Mouse (Mus musculus): Measurements from ENCODE around the gene Apol7e. TPM values are rescaled to one million over a fixed set of nuclear protein-coding genes. Genes with fewer than 3 reads are reported as not detected.

Apol7e gene
- polyA plus RNA-seq, 1 experiment from 2014 or later = 0.13 TPM

DNA sequence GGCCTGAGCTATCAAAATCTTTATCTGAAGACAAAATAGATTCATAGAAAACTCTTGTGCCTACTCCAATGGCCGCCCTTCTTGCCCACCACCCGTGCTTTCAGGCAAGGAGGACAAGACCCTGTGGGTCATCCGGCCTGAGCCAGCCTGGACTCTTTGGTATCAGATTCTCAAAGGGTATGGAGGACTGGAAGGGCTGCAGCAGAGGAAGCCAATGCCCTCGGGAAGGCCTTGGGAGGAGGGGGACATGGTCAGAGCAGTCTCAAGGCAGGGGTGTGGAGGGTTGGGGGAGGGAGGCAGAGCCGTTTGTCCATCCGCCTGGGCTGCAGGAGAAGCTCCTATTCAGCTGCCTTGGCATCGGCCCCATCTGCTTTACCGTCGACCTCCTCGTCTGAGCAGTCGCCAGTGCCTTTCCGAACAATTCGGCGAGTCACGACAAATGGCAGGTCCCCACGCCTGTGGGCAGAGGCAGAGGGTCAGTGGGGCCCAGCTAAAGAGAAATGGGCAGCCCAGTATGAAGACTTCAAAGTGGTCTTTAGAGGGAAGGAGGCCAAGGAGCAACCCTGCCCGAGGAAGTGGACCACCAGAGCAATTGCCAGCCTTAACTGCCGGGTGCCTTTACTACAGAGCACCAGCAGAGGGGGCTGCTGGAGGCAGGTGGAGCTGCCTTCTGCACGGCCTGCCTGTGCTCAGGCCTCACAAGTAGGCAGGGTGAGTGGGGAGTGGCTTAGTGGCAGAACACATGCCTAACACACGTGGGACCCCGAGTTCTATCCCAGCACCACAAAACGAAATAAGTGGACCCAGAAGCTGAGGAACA is 63.1 kb downstream of the Apol7e start:
- no peak overlapping the region for H3K27ac ChIP-seq (ENCODE audit: low read depth, low read length)
- H3K4me2 ChIP-seq = no peak overlapping the region
- 83% methylated on average over 22 of the region's 22 CpGs for WGBS (ENCODE audit: insufficient replicate concordance)
- no peak overlapping the region for H3K9ac ChIP-seq (ENCODE audit: low read depth, low read length)
- no peak for ATAC-seq (replicated peaks; ENCODE audit: insufficient number of reproducible peaks, low FRiP score, low TSS enrichment)
- peaks cover 52% of the 10 kb centered on the region for H3K36me3 ChIP-seq (ENCODE audit: control insufficient read depth, insufficient read depth, low read length)
- H3K4me1 ChIP-seq (ENCODE audit: control insufficient read depth, insufficient read depth, low read length) = no peaks in the 10 kb centered on the region
- no peaks in the 10 kb centered on the region for H3K27me3 ChIP-seq (ENCODE audit: control insufficient read depth, insufficient read depth, low read length)
- H3K4me3 ChIP-seq (ENCODE audit: low read depth, low read length) = no peak overlapping the region
- H3K9me3 ChIP-seq (replicated peaks; ENCODE audit: control insufficient read depth, low read length) = no peaks in the 10 kb centered on the region

DNA sequence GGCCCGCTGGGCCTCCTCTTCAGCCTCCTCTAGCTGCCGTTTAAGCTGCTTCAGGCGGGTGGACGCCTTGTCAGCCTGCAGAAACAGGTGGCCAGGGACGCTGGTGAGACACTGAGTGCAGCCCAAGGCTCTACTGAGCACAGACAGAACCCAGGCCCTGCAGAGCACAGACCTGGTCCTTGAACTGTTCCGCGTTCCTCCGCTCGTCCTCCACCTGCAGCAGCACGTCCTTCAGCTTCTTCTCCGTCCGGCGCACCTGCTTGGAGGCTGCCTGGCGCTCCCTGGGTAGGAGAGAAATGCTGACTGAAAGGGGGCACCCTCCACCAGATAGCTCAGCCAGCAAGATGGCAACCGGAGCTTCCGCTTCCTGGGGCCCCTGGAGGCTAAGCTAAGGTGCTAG is 64.4 kb downstream of the Apol7e start:
- Histone ChIP-seq H3K4me3 (ENCODE audit: low read depth, low read length) (no peak overlapping the region), H3K27me3 (ENCODE audit: control insufficient read depth, insufficient read depth, low read length) (no peaks in the 10 kb centered on the region), H3K36me3 (ENCODE audit: control insufficient read depth, insufficient read depth, low read length) (peaks cover 63% of the 10 kb centered on the region), H3K27ac (ENCODE audit: low read depth, low read length) (no peak overlapping the region), H3K9me3 (replicated peaks; ENCODE audit: control insufficient read depth, low read length) (no peaks in the 10 kb centered on the region), H3K4me1 (ENCODE audit: control insufficient read depth, insufficient read depth, low read length) (no peaks in the 10 kb centered on the region), H3K9ac (ENCODE audit: low read depth, low read length) (no peak overlapping the region), H3K4me2 (no peak overlapping the region)
- WGBS (ENCODE audit: insufficient replicate concordance) = 89% methylated on average over 16 of the region's 16 CpGs
- ATAC-seq (replicated peaks; ENCODE audit: insufficient number of reproducible peaks, low FRiP score, low TSS enrichment) = no peak

DNA sequence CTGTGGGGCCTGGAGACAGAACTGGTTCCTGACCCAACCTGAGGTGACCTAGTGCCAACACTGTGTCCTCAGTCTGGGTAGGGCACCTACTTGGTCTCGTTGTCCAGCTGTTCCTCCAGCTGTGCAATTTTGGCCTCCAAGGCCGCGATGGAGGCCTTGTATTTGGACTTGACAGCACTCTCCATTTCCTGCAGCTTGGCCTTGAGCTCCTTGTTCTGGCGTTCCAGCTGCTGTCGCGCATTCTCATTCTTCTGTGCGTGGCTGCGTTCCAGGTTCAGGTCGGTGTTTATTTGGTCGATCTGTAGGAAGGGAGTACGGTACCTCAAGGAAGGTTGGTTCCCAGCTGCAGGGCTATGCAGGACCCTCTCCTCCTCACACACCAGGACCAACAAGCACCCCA is 65.0 kb downstream of the Apol7e start:
- no peak overlapping the region for H3K9ac ChIP-seq (ENCODE audit: low read depth, low read length)
- H3K27me3 ChIP-seq (ENCODE audit: control insufficient read depth, insufficient read depth, low read length) = no peaks in the 10 kb centered on the region
- WGBS (ENCODE audit: insufficient replicate concordance) = 93% methylated on average over 11 of the region's 11 CpGs
- no peak overlapping the region for H3K4me3 ChIP-seq (ENCODE audit: low read depth, low read length)
- no peaks in the 10 kb centered on the region for H3K4me1 ChIP-seq (ENCODE audit: control insufficient read depth, insufficient read depth, low read length)
- H3K27ac ChIP-seq (ENCODE audit: low read depth, low read length) = no peak overlapping the region
- no peak for ATAC-seq (replicated peaks; ENCODE audit: insufficient number of reproducible peaks, low FRiP score, low TSS enrichment)
- H3K9me3 ChIP-seq (replicated peaks; ENCODE audit: control insufficient read depth, low read length) = no peaks in the 10 kb centered on the region
- H3K4me2 ChIP-seq = no peak overlapping the region
- peaks cover 69% of the 10 kb centered on the region for H3K36me3 ChIP-seq (ENCODE audit: control insufficient read depth, insufficient read depth, low read length)

DNA sequence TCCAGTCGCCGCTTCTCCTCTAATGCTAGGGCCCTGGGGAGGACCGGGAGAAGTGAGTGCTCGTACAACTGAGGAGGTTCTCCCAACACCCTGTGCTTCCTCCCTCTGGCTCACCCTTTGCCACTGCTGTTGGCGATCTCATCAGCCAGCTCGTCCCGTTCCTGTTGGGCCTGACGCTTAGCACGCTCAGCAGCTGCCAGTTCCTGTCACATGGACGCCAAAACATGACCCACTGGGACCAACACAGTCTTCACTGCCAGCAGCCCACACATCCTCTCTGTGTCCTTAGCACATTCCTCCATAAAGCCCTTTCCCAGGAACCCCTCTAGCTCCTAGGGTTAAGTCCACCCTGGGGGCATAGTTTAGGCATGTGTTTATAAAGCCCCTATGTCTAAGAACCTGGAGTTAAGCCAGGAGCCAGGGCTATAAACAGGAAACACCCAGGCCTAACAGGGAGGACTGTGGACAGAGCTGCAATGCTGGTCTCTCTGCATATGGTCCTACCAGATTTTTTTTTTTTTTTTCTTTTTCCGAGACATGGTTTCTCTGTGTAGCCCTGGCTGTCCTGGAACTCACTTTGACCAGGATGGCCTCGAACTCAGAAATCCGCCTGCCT is 65.8 kb downstream of the Apol7e start:
- WGBS (ENCODE audit: insufficient replicate concordance) = 79% methylated on average over 13 of the region's 13 CpGs
- Histone ChIP-seq H3K27ac (ENCODE audit: low read depth, low read length) (no peak overlapping the region), H3K27me3 (ENCODE audit: control insufficient read depth, insufficient read depth, low read length) (no peaks in the 10 kb centered on the region), H3K36me3 (ENCODE audit: control insufficient read depth, insufficient read depth, low read length) (peaks cover 77% of the 10 kb centered on the region), H3K4me1 (ENCODE audit: control insufficient read depth, insufficient read depth, low read length) (no peaks in the 10 kb centered on the region), H3K9ac (ENCODE audit: low read depth, low read length) (no peak overlapping the region), H3K9me3 (replicated peaks; ENCODE audit: control insufficient read depth, low read length) (no peaks in the 10 kb centered on the region), H3K4me3 (ENCODE audit: low read depth, low read length) (no peak overlapping the region), H3K4me2 (no peak overlapping the region)
- no peak for ATAC-seq (replicated peaks; ENCODE audit: insufficient number of reproducible peaks, low FRiP score, low TSS enrichment)

DNA sequence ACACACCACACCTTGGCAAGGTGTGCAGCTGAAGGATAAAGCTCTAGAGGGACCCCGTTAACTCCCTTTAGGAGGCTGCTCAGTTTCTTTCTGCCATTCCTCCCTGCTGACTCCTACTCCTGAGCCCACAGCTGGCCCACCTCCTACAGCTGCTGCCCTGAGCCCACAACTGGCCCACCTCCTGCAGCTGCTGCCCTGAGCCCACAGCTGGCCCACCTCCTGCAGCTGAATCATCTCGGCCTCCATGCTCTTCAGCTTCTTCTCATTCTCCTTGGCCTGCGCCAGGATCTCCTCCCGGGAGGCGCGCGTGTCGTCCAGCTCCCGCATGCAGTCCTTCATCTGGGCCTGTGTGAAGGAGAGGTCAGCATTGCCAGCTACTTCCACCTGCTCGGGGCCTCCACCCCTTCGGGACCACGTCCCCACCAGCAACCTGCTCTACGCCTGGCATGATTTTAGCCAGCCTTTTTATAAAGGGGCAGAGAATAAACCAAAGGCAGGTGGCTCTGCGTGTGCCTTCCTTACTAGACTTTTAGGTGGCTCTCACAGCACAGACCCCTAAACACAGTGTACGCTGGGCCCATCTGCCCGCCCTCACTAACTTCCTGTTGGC is 66.9 kb downstream of the Apol7e start:
- 91% methylated on average over 16 of the region's 16 CpGs for WGBS (ENCODE audit: insufficient replicate concordance)
- no peak overlapping the region for H3K4me2 ChIP-seq

DNA sequence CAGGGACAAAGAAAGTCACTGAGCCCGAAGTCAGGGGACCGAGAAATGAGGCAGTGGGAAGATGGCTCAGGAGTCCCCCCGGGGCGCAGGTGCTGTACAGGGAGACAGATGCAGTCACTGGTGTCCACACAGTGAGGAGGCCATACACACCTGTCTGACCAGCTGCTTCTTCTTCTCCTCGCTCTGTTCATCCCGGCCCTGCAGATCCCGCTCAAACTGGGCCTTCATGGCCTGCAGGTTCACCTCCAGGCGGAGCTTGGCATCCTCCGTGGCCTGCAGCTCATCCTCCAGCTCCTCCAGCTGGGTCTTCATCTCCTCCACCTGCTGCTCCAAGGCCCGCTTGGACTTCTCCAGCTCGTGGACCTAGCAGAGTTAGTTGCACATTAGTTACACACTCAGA is 68.3 kb downstream of the Apol7e start:
- 91% methylated on average over 11 of the region's 11 CpGs for WGBS (ENCODE audit: insufficient replicate concordance)
- no peak overlapping the region for H3K4me2 ChIP-seq
- H3K36me3 ChIP-seq (ENCODE audit: control insufficient read depth, insufficient read depth, low read length) = peaks cover 85% of the 10 kb centered on the region
- no peak overlapping the region for H3K9ac ChIP-seq (ENCODE audit: low read depth, low read length)
- no peak for ATAC-seq (replicated peaks; ENCODE audit: insufficient number of reproducible peaks, low FRiP score, low TSS enrichment)
- no peaks in the 10 kb centered on the region for H3K27me3 ChIP-seq (ENCODE audit: control insufficient read depth, insufficient read depth, low read length)
- no peaks in the 10 kb centered on the region for H3K9me3 ChIP-seq (replicated peaks; ENCODE audit: control insufficient read depth, low read length)
- H3K4me1 ChIP-seq (ENCODE audit: control insufficient read depth, insufficient read depth, low read length) = no peaks in the 10 kb centered on the region
- no peak overlapping the region for H3K4me3 ChIP-seq (ENCODE audit: low read depth, low read length)
- no peak overlapping the region for H3K27ac ChIP-seq (ENCODE audit: low read depth, low read length)

More for the DNA sequence above, 66.9 kb downstream of the Apol7e start:
- no peaks in the 10 kb centered on the region for H3K4me1 ChIP-seq (ENCODE audit: control insufficient read depth, insufficient read depth, low read length)
- no peaks in the 10 kb centered on the region for H3K27me3 ChIP-seq (ENCODE audit: control insufficient read depth, insufficient read depth, low read length)
- H3K27ac ChIP-seq (ENCODE audit: low read depth, low read length) = no peak overlapping the region
- H3K4me3 ChIP-seq (ENCODE audit: low read depth, low read length) = no peak overlapping the region
- H3K36me3 ChIP-seq (ENCODE audit: control insufficient read depth, insufficient read depth, low read length) = peaks cover 79% of the 10 kb centered on the region
- no peak for ATAC-seq (replicated peaks; ENCODE audit: insufficient number of reproducible peaks, low FRiP score, low TSS enrichment)
- no peak overlapping the region for H3K9ac ChIP-seq (ENCODE audit: low read depth, low read length)
- H3K9me3 ChIP-seq (replicated peaks; ENCODE audit: control insufficient read depth, low read length) = no peaks in the 10 kb centered on the region

Other genes with a start within 250 kb of the Apol7e start
- gene Apol10a, start 221.8 kb upstream of the Apol7e start, polyA plus RNA-seq (2014; fragmentation: Nextera tagmentation; extraction: Ambion mirVana) = not detected in 2 replicates
- not detected in 2 replicates for gene Apol11a, start 190.6 kb upstream of the Apol7e start, polyA plus RNA-seq (2014; fragmentation: Nextera tagmentation; extraction: Ambion mirVana)
- gene Apol7c, start 165.5 kb upstream of the Apol7e start, polyA plus RNA-seq (2014; fragmentation: Nextera tagmentation; extraction: Ambion mirVana) = not detected in 2 replicates
- gene 1700025B11Rik, start 137.0 kb upstream of the Apol7e start, polyA plus RNA-seq (2014; fragmentation: Nextera tagmentation; extraction: Ambion mirVana) = not detected in 2 replicates
- gene Apol10b, start 102.7 kb upstream of the Apol7e start, polyA plus RNA-seq (2014; fragmentation: Nextera tagmentation; extraction: Ambion mirVana) = not detected in 2 replicates
- gene Gm36245, start 99.6 kb upstream of the Apol7e start, polyA plus RNA-seq (2014; fragmentation: Nextera tagmentation; extraction: Ambion mirVana) = not detected in 2 replicates
- gene Apol11b, start 55.6 kb upstream of the Apol7e start, polyA plus RNA-seq (2014; fragmentation: Nextera tagmentation; extraction: Ambion mirVana) = not detected in 2 replicates
- 0.11 and 0.52 TPM in 2 replicates for gene Apol9b, start 30.2 kb downstream of the Apol7e start, polyA plus RNA-seq (2014; fragmentation: Nextera tagmentation; extraction: Ambion mirVana)
- gene Apol8, start 58.1 kb downstream of the Apol7e start, polyA plus RNA-seq (2014; fragmentation: Nextera tagmentation; extraction: Ambion mirVana) = 0.67 and 0.89 TPM in 2 replicates
- gene Myh9, start 143.3 kb downstream of the Apol7e start, polyA plus RNA-seq (2014; fragmentation: Nextera tagmentation; extraction: Ambion mirVana) = 30.4 and 31.8 TPM in 2 replicates
- gene Txn2, start 230.1 kb downstream of the Apol7e start, polyA plus RNA-seq (2014; fragmentation: Nextera tagmentation; extraction: Ambion mirVana) = 284 and 293 TPM in 2 replicates

All from heart, embryonic 11.5 days (tissue).